Mouse (Mus musculus): ENCODE data around the gene Etl4.

DNA sequence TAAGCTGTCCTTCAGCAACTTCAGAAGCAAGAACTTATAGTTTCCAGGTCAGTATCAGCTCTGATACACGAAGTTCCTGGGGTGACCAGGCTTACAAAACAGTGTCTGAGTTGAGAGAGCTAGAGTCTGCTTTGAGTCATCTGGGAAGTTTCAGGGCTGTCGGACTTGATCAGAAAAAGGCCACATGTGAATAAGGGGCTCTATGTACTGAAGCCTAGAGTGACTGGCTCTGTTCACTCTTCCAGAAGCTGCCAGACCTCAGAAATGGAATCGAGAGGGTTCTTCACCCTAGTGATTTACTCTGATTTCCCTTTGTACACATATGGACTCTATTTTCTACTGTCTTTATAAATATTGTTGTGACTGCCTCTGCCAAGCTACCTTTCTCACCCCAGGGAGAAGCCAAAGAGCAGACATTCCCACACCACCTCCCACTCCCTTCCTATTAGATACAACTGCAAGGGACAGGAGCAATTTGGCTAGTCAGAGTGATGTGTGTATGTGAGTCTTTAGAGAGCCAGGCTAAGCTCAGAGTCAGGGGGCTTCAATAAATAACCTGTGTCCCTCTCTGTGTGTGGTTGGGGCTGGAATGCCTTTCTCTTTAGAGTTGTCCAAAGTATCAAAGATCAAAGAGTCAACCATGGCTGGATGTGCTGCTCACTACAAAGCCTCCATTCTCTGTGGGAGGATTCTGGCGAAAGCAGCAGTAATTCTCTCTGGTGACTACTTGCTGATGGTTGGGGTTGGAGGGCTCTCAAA, 381.6 kb downstream of the Etl4 start:
- TF ChIP-seq POLR2A (IDR thresholded peaks at IDR 0.05; ENCODE audit: insufficient read length, low read depth), result no peak
- no peak for TF ChIP-seq CEBPB (IDR thresholded peaks at IDR 0.05; ENCODE audit: insufficient read depth, poor library complexity, severe bottlenecking)
- TF ChIP-seq POLR2AphosphoS2 (IDR thresholded peaks at IDR 0.05; ENCODE audit: insufficient read length, low read depth), result no peak
- no peak for TF ChIP-seq USF1 (IDR thresholded peaks at IDR 0.05; ENCODE audit: low read depth)
- no peak for TF ChIP-seq TCF12 (IDR thresholded peaks at IDR 0.05; ENCODE audit: insufficient read depth, poor library complexity, severe bottlenecking)
- TF ChIP-seq MAX (IDR thresholded peaks at IDR 0.05; ENCODE audit: low read depth), result no peak
- TF ChIP-seq E2F4 (IDR thresholded peaks at IDR 0.05; ENCODE audit: insufficient read depth), result no peak
- TF ChIP-seq SRF (IDR thresholded peaks at IDR 0.05; ENCODE audit: control insufficient read depth, insufficient read length, low read depth), result no peak
- no peak for TF ChIP-seq MYOG (IDR thresholded peaks at IDR 0.05; ENCODE audit: control insufficient read depth in 1 of 3, insufficient read depth in 1 of 3, insufficient read length in 2 of 3, low read depth in 2 of 3)
- no peak for TF ChIP-seq REST (IDR thresholded peaks at IDR 0.05; ENCODE audit: insufficient read depth, insufficient read length)
- no peak for TF ChIP-seq MYOD1 (IDR thresholded peaks at IDR 0.05; ENCODE audit: control insufficient read depth in 1 of 3, insufficient read length in 2 of 3, low read depth in 2 of 3)
- no peak for TF ChIP-seq TCF3 (IDR thresholded peaks at IDR 0.05; ENCODE audit: insufficient read length, low read depth)

Measured in myocyte (in vitro differentiated cells).